Mouse (Mus musculus) monocyte, adult 2 months (primary cell): ENCODE data around the gene Bloc1s3.

Source experiments
- DNase-seq, 2 experiments: peaks; one replicate each; pipeline ENCODE4 v3.0.0; 2022; ENCODE audit warnings: low spot score in 2 of 2, low read depth in 1 of 2

The Bloc1s3 gene

GRCm38 (mm10) chr7:19455819-19456495 is 52.2 kb downstream of the Bloc1s3 start:
- DNase-seq: no peak

DNA sequence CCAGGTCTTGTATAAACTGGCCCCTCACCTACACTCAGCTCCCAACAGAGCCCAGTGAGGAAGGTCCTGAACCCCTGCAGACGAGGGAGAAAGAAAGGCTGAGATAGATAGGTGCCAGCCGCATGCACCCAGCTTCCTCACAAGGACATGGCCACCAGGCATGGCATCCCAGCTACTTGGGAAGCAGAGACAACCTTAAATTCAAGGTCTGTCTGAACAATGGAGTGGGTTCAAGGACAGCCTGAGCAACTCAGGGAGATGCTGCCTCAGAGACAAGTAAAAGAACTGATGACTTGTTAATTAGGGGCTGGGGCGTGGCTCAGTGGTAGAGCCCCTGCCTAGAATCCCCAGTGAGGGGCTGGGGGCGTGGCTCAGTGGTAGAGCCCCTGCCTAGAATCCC is 53.0 kb downstream of the Bloc1s3 start:
- DNase-seq: no peak
